Mouse (Mus musculus): Measurements from ENCODE around the gene Sec24a.
"Not testable (repeated sequence)": the region's sequence is repeated elsewhere in the genome, so short reads cannot be mapped to it uniquely, and the experiment has no call there.

Gene Sec24a

DNA sequence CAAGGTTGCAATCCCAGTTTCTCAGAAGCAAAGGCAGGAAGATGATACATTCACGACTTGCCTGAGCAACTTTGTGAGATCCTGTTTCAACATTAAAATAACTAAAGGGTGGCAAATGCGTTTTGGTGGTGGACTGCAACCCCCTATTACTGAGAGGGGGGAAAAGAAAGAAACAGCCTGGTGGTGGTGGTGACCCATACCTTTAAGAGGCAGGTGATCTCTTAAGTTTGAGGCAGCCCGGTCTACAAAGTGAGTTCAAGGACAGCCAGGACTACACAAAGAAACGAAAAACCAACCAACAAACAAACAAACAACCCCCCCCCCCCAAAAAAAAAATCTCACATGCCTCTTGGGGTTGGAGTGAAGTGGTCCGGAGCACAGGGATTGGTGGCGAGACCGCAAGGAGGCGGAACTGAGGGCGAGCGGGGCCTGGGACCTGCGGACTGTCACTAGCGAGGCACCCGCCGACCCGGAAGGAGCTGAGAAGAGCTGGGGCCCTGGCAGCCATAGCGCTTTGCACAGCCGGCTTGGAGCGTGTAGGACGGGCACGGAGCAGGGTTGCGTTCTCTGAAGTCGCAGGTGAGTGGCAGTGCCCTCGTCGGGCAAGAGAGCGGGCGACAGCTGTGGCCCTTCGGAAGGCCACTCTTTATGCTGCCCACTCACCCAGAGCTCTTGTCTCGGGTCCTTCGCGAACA lies at the start of gene Sec24a, which contains the start of gene Sar1b:
Gene Sec24a (minus strand): TSS at position 422 of the 695 bp plus-strand sequence.
Gene Sar1b (plus strand): TSS at position 475 of the 695 bp plus-strand sequence.
- peak; percentile 83 for DNase-seq (ENCODE audit: low spot score)

DNA sequence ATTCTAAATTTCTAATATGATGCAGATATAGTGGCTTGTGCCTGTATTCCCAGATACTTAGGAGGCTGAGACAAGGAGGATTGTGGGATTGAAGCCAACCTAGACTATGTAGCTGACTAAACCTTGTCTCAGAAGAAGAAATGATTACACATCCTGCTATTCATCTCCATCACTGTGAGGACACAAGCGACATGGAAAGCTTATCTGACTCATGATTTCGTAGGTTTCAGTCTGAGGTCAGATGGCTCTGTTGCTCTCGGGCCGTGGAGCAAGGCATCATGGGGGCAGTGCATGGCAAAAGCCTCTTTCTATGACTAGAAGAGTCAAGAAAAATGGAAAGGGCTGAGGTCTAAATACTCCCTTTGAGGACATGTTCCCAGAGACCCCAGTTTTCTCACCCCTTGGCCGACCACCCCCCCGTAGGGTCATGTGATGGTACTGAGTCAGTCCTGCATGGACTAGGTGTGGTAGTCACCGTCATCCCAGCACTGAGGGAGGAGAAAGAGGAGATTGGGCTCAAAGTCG lies 48.6 kb upstream of the Sec24a start:
- DNase-seq (ENCODE audit: low spot score) = no peak

DNA sequence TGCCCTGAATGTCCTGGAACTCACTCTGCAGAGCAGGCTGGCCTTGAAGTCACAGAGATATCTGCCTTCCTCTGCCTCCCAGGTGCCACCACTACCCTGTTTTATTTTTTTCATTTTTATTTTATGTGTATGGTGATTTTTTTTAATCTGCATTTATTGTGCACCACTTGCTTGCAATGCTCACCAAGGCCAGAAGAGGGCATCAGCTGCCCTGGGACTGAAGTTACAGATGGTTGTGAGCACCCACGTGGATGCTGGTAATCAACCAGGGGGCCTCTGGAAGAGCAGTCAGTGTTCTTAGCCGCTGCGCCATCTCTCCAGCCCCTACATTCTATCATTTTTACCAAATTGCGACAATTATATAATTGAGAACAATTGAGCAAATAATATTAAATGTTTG lies 47.8 kb upstream of the Sec24a start:
- DNase-seq (ENCODE audit: low spot score) = no peak

DNA sequence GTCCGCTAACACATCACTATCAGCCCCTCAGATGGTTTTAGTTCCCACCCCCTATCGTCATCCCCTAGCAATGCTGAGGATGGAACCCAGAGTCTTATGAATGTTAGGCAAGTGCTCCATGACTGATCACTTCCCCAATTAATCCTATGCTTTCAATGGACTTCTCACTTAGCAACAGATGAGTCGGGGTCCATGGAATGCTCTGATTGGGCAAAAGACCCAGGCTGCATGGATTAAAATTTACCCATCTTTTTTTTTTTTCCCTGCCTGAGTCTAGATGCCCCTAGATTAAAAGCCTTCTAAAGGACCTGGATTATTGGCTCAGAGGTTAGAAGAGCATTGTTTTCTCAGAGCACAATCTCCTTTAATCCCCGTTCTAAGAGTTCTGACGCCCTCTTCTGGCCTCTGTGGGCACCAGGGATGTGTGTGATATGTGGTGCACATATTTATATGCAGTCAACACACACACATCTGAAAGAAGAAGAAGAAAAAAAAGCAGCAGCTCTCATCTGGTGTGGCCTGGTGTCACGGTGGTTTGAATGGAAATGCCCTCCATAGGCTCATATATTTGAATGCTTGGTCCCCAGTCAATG lies 46.3 kb upstream of the Sec24a start:
- DNase-seq (ENCODE audit: low spot score) = no peak

DNA sequence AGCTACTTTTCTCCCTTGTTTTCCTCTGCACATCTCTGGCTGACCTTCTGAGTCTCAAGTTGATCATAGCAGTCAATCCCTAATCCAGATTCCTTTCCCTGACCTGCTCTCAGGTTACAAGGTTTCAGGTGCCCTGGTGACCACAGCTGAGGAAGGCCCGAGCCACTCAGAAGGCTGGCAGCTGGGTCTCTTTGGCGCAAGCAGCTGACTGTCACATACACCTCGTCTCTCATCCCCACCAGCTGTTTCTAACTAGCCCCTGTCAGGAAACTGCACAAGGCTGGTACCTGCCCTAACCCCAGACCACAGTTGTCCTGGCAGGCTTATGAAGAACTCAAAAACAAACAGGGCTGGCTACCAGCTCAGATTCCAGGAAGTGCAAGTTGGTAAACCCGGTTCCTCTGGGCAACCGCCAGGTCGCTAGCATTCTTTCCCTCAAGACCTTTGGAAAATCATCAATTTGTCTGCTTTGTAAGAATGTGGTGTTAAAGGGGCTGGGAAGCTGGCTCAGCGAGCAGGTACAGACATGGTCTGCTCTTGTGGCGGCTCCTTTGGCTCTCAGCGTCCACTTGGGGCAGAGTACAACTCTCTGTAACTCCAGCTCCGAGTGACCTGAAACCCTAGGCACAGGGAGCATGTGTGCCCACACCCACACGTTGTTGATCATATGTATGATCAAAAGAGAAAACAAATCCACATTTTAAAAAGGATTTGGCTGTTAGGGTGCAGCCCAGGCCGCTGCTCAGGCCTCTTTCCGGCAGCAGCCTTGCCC lies 43.9 kb upstream of the Sec24a start:
- no peak for DNase-seq (ENCODE audit: low spot score)

DNA sequence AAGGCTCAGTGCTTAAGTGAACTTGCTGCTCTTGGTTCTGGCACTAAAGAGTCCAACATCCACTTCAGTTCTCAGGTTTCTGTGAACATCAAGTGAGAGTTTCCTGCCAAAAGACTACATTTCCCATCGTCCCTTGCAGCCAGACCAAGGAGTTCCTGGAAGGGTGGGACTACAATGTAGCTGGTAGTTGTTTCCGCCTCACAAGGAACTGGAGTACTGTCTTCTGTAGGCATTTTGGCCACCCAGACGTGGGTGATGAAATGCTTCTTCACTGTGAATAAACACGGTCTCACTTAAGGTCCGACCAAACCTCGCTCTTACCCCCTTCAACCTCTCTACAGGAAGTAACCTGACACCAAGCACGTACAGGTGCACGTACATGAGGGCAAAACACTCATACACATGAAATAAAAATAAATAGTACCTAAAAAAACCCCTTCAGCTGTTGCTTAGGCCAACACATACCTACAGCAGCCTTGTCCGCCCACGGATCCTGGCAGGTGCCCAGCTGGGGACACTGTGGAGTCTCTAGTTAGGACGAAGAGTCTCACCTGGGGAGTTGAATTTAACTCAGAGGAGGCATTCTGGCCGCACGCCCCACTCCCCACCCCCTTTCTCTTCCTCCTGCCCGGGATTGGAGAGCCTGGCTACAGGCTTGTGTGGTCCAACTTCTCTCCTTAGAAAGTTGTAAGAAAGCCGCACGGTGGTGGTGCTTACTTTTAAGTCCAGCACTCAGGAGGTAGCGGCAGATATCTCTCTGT lies 42.0 kb upstream of the Sec24a start:
- DNase-seq (ENCODE audit: low spot score) = peak; percentile 39

DNA sequence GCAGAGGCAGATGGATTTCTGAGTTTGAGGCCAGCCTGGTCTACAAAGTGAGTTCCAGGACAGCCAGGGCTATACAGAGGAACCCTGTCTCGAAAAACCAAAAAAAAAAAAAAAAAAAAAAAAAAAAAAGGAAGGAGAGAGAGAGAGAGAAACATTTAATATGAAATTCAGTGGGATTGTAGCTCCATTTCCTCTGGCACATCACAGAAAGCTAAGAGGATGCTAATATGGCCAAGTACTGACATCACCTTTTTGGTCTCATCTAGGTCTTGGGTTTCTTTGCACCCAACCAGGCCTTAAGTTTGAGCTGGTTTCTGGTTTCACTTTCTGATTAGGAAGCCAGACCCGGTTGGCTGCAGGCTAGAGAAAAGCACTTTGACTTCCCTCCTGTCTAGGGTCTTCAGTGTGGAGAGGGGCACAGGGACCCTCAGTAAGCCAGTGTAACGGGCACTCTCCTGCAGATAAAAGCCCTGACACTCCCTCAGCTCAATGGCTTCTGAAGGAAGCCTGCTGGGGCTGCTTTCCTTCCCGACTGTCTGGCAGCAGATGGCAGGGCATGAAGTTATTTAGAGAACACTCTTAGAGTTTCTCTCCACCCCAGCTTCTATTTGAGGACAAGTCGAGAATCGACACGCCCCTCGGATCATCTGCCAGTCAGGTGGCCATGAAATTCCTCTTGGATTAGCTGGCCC lies 37.3 kb upstream of the Sec24a start:
- DNase-seq (ENCODE audit: low spot score) = no peak

DNA sequence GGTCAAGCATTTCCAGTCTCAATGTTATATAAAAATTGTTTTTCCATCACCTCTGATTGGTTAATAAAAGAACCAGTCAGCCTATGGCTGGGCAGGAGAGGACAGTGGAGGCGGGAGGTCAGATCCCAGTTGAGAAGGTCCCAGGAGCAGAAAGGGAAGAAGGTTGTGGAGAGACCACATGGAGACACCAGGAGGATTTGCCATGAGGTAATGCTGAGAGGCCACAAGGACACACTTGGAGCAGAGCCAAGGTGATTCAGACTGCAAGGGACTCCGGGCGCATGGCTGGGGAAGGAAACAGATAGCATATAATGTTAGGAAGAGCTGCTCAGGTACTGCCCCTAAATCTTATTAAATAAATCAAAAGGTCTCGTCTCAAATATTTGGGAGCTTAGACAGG lies 32.8 kb upstream of the Sec24a start:
- no peak for DNase-seq (ENCODE audit: low spot score)

DNA sequence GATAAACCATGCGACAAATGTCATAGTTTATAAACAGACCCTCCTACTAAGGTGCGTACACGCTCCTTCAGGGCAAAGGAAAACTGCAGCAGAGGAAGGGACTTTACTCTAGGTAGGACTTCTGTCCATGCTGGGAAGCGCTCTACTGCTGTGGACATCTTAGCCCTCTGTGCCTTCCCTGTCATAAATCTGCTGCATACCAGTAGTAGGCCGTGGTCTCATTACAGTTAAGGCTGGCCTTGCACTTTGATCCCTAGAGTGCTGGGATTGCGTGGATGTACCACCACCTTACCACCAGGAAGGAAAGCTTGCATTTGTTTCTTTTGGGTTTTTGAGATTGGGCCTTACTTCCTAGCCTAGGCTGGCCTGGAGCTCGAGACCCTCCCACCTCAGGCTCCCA lies 27.2 kb upstream of the Sec24a start:
- DNase-seq (ENCODE audit: low spot score) = no peak

DNA sequence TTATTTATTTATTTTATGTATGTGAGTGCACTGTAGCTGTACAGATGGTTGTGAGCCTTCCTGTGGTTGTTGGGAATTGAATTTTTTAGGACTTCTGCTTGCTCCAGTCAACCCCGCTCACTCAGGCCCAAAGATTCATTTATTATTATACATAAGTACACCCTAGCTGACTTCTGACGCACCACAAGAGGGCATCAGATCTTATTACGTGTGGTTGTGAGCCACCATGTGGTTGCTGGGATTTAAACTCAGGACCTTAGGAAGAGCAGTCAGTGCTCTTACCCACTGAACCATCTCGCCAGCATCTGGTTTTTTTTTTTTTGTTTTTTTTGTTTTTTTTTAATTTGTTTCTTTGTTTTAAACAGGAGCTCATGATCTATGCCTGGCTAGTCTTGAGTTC lies 26.3 kb upstream of the Sec24a start:
- DNase-seq (ENCODE audit: low spot score) = not testable (repeated sequence)

DNA sequence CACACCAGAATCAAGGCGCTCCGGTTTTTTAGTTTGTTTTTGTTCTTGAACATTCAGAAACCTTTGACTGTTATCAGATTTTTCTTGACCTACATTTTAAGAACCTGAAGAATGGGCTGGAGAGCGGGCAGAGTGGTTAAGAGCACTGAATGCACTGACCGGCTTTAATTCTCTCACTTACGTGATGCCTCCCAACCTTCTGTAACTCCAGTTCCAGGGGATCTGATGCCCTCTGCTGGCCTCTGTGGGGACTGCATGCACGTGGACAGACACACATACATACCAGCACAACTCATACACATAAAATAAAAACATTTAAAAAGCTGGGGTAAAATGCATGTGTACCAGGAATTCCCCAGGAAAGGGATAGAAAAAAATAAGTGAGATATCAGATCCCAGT lies 22.5 kb upstream of the Sec24a start:
- DNase-seq (ENCODE audit: low spot score) = peak; percentile 20

DNA sequence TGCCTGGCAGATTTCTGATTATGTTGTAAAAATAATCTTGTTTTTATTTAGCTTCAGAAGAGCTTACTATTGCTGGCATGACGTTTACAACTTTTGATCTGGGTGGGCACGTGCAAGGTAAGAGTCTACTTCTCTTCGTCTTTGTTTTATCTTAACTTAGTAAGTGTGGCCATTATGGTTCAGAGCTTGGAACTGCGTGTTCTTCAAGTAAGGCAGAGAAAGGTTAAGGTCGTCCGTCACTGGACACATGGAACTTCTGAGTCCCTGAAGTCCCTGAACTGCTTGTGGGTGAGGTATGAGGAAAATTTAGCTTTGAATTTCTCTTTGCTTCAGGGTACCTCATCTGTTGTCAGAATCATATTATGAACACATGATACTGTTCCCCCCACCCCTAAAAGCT lies 19.3 kb upstream of the Sec24a start:
- DNase-seq (ENCODE audit: low spot score) = no peak

DNA sequence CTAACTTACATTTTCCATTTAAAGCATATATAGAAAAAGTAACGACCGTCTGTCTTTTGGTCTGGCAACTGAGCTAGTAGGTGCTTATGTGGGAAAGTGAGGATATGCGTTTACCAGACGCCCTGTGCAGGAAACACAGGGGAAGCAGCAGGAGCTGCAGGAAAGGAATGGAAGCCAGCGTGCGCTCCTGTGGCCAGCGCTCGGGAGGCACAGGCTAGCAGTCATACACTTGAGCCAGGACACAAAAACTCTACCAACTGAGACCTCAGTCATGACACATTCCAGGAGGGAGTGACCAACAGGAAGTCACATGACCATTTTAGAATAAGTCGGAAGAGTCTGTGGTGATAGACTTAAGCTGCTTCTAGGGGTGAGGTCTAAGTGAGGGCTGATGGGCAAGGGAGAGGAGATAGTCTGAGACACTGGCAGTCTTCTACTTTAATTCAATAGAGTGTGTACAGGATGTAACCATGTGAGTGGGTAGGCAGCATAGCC lies 17.4 kb upstream of the Sec24a start:
- no peak for DNase-seq (ENCODE audit: low spot score)

DNA sequence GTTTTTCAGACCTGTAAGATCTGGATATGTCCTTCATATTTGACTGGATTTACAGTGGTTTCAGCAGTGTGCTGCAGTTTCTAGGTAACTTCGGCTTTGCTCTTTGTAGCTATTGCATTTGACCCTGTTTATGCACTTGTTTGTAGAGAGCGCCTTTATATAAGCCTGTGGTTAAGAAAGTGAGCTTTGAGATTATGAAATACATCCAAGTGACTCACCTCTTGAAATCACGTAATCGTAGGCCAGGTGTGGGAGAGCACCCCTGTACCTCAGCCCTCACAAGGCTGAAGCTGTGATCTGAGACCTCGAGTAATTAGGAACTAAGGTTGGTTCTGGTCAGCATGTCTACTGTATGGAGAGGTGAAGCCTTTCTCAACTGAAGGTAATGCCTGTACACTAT lies 14.0 kb upstream of the Sec24a start:
- DNase-seq (ENCODE audit: low spot score) = no peak

DNA sequence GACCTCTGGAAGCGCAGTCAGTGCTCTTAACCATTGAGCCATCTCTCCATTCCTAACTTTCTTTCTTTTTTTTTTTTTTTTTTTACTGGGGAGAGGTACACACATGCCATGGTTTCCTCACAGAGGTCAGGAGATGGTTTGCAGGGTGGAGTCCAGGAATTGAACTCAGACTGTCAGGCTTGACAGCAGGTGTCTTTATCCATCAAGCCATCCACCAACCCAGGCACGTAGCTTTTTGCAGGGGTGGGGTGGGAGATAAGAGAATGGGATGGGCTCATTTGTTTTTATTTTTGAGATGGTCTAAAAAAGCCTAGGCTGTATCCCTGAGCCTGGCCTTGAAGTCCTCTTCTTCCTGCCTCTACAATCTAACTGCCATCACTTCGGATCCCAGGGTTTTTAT lies 12.1 kb upstream of the Sec24a start:
- DNase-seq (ENCODE audit: low spot score) = no peak

DNA sequence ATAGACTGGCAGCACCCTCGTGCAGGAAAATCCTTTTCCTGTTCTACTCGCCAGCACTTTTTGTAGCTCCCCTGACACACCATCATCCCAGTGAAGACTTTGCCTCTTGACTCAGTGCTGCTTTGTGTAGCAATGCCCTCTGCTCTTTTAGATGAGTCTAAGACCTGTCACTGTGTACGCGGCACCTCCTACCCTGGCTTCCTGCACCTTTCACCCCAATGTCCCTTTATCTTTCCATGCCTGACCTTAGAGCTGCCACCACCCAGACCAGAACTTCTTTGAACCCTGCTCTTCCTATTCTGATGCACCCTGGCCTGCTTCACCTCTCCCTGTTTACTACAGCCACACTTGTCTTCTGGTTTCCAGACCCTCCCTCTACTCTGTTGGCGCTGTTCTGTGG lies 4.9 kb upstream of the Sec24a start:
- DNase-seq (ENCODE audit: low spot score) = no peak

DNA sequence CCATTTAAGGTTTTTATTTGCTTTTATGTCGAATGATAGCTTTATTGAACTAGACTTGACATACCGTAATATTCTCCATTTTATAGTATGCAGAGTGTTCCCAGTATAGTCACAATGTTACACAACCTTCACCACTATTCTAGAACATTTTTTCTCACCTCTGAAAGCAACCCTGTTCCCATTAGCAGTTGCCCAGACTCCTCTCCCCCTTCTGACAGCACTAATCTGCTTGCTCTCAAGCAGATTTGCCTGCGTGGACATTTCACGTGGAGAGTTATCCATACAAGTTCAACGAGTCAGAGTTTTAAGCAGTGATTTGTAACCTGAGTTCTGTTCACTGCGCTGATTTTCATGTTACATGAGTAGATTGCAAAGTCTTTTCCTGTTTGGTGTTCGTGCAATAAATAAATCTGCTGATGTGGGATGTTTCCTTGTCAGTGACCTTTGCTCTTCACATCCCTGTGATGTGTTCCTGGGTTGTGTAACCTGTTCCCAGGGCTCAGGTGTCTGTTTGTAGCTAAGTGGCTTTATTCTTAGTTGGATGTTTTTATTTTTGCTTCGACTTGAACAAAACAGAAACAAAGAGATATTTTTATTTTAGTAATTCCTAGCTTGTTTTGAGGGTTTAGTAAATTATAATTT lies 4.3 kb upstream of the Sec24a start:
- DNase-seq (ENCODE audit: low spot score) = no peak

DNA sequence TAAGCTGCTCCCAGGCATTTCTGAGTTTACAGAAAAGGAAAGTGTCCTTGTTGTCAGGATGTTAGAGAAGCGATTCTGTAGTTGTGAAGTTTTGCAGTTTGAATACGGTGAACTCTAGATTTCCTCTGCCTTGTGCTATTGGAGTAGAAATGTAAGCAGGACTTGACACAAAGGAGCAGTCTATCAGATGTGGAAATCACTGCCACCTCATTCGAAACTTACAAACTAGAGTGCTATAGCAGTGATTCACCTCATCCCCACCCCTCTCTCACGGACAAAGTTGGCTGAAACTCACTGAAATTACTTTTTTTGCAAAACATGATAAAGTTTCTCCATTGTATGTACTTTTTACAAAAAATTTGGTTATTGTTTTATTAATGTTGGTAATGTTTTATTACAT lies 1.4 kb upstream of the Sec24a start:
- no peak for DNase-seq (ENCODE audit: low spot score)

DNA sequence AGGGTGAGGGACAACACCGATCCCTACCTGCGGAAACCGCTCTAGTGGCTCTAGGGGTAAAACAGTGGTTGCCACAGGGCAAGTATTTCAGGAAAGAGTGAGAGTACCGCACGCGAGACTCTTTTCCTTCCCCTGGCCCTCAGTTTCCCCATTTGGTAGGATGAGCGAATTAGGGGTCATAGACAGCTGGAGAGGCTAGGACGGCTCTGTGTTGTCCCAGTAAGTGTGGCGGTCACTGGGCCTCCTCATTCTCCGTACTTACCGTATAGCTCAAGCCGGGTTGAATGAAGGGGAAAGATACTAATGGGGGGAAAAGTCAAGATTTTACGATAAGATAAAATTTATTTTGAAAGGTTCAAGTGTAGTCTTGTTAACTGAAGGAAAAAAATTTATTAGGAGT lies 521 bp upstream of the Sec24a start:
- DNase-seq (ENCODE audit: low spot score) = no peak

DNA sequence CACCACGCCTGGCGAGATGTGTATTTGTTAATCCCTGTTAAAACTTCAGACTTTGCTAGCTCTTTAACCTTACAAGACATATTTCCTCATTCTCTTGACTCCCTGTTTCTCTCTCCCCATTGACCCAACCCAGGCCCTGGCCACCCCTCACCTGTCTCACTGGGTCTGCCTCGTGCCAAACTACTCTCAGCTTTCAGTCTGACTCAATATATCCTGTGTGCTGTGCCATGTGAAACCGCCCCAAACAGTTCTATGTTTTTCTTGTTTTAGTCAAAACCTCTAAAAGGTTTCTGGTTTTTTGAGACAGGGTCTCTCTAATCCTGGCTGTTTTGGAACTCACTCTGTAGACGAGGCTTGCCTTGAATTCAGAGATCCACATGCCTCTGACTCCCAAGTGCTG lies 2.2 kb downstream of the Sec24a start:
- DNase-seq (ENCODE audit: low spot score) = no peak

Data from ovary, postnatal 36 days (tissue).